Mouse (Mus musculus) MEL (cell line): Measurements from ENCODE around the gene Zdhhc9. TPM values are rescaled to one million over a fixed set of nuclear protein-coding genes. Genes with fewer than 3 reads are reported as not detected.

Experiments used
- DNase-seq: peaks from one replicate; pipeline ENCODE4 v3.0.0; 2011; ENCODE audit warnings: low read depth, low spot score
- H3K27ac ChIP-seq: 2 replicates; pipeline ENCODE4 v1.5.1; 2012; ENCODE audit warnings: low read depth, mild to moderate bottlenecking, control low read depth, low read length, moderate library complexity; ENCODE audit not compliant: control insufficient read depth
- H3K27me3 ChIP-seq, 2 experiments: fragments of 150-350 bp in 1 of 2; sonication (generic) in 1 of 2; 2 replicates each; pipeline ENCODE4 v1.6.1; 2012; ENCODE audit warnings: low read length in 2 of 2, mild to moderate bottlenecking in 2 of 2, improper control_type of control experiment in 1 of 2, moderate library complexity in 1 of 2; ENCODE audit not compliant: insufficient read depth in 2 of 2, control insufficient read depth in 1 of 2
- H3K36me3 ChIP-seq, 2 experiments: 2 replicates each; pipeline ENCODE4 v1.6.1; 2012 to 2014; ENCODE audit warnings: low read length in 2 of 2, improper control_type of control experiment in 1 of 2, inconsistent platforms in 1 of 2, mild to moderate bottlenecking in 1 of 2; ENCODE audit not compliant: insufficient read depth in 2 of 2, control insufficient read depth in 1 of 2
- H3K4me1 ChIP-seq, 2 experiments: fragments of 150-350 bp in 1 of 2; sonication (generic) in 1 of 2; 2 replicates each; pipeline ENCODE4 v1.6.1; 2012; ENCODE audit warnings: low read length in 2 of 2, improper control_type of control experiment in 1 of 2, mild to moderate bottlenecking in 1 of 2; ENCODE audit not compliant: insufficient read depth in 2 of 2, control insufficient read depth in 1 of 2
- H3K4me3 ChIP-seq, 2 experiments: fragments of 150-350 bp in 1 of 2; sonication (generic) in 1 of 2; 2 replicates each; pipeline ENCODE4 v1.5.1; 2012; ENCODE audit warnings: low read depth in 2 of 2, low read length in 2 of 2, mild to moderate bottlenecking in 2 of 2, moderate library complexity in 2 of 2, control low read depth in 1 of 2, improper control_type of control experiment in 1 of 2; ENCODE audit not compliant: control insufficient read depth in 1 of 2, insufficient read depth in 1 of 2
- H3K79me2 ChIP-seq: 2 replicates; pipeline ENCODE4 v1.6.1; 2012; ENCODE audit warnings: mild to moderate bottlenecking, low read length, moderate library complexity; ENCODE audit not compliant: control insufficient read depth, poor library complexity, insufficient read depth
- H3K9ac ChIP-seq: 2 replicates; pipeline ENCODE4 v1.6.1; 2012; ENCODE audit warnings: low read depth, mild to moderate bottlenecking, control low read depth, low read length, moderate library complexity; ENCODE audit not compliant: control insufficient read depth, poor library complexity, severe bottlenecking
- H3K9me3 ChIP-seq: fragments of 150-350 bp; sonication (generic); replicated peaks from 2 replicates; pipeline ENCODE4 v1.6.1; 2012; ENCODE audit warnings: mild to moderate bottlenecking, low read length, improper control_type of control experiment, moderate library complexity; ENCODE audit not compliant: insufficient read depth
- BHLHE40 ChIP-seq: IDR thresholded peaks from 2 replicates; pipeline ENCODE4 v1.6.1; 2012; ENCODE audit warnings: low read depth, mild to moderate bottlenecking, inconsistent platforms, low read length, improper control_type of control experiment, borderline replicate concordance
- CHD1 ChIP-seq: IDR thresholded peaks from 2 replicates; pipeline ENCODE4 v1.6.1; 2012; ENCODE audit warnings: low read depth, mild to moderate bottlenecking, inconsistent platforms, low read length, improper control_type of control experiment
- EP300 ChIP-seq, 2 experiments: IDR thresholded peaks; 2 replicates each; pipeline ENCODE4 v1.6.1; 2011; ENCODE audit warnings: improper control_type of control experiment in 2 of 2, low read length in 2 of 2, low read depth in 1 of 2, mild to moderate bottlenecking in 1 of 2
- ETS1 ChIP-seq: IDR thresholded peaks from 2 replicates; pipeline ENCODE4 v1.6.1; 2012; ENCODE audit warnings: low read depth, mild to moderate bottlenecking, inconsistent platforms, low read length, improper control_type of control experiment, moderate library complexity
- GABPA ChIP-seq: IDR thresholded peaks from 2 replicates; pipeline ENCODE4 v1.6.1; 2012; ENCODE audit warnings: low read depth, mild to moderate bottlenecking, inconsistent platforms, low read length, improper control_type of control experiment, moderate library complexity
- HCFC1 ChIP-seq: IDR thresholded peaks from 2 replicates; pipeline ENCODE4 v1.6.1; 2012; ENCODE audit warnings: low read depth, mild to moderate bottlenecking, inconsistent platforms, low read length, improper control_type of control experiment, moderate library complexity
- MEF2A ChIP-seq: IDR thresholded peaks from 2 replicates; pipeline ENCODE4 v1.6.1; 2014; ENCODE audit warnings: low read depth, mild to moderate bottlenecking, inconsistent platforms, low read length, improper control_type of control experiment; ENCODE audit not compliant: poor library complexity, insufficient replicate concordance, severe bottlenecking; ENCODE audit errors: extremely low read depth
- MYB ChIP-seq: IDR thresholded peaks from 2 replicates; pipeline ENCODE4 v1.6.1; 2011; ENCODE audit warnings: mild to moderate bottlenecking, low read depth, low read length, improper control_type of control experiment
- MYC ChIP-seq: IDR thresholded peaks from 2 replicates; pipeline ENCODE4 v1.6.1; 2011; ENCODE audit warnings: low read depth, mild to moderate bottlenecking, low read length, improper control_type of control experiment, moderate library complexity
- NRF1 ChIP-seq: IDR thresholded peaks from 2 replicates; pipeline ENCODE4 v1.6.1; 2014; ENCODE audit warnings: low read depth, mild to moderate bottlenecking, inconsistent platforms, low read length, improper control_type of control experiment, moderate library complexity; ENCODE audit not compliant: poor library complexity, insufficient read depth, severe bottlenecking
- POLR2AphosphoS2 ChIP-seq: IDR thresholded peaks from 2 replicates; pipeline ENCODE4 v1.6.1; 2011; ENCODE audit warnings: low read length, improper control_type of control experiment
- RCOR1 ChIP-seq: IDR thresholded peaks from 2 replicates; pipeline ENCODE4 v1.6.1; 2012; ENCODE audit warnings: low read depth, mild to moderate bottlenecking, inconsistent platforms, low read length, improper control_type of control experiment
- SIN3A ChIP-seq: IDR thresholded peaks from 2 replicates; pipeline ENCODE4 v1.6.1; 2012; ENCODE audit warnings: low read length, improper control_type of control experiment, inconsistent platforms
- TCF12 ChIP-seq: IDR thresholded peaks from 2 replicates; pipeline ENCODE4 v1.6.1; 2014; ENCODE audit warnings: low read depth, mild to moderate bottlenecking, inconsistent platforms, low read length, improper control_type of control experiment, moderate library complexity
- USF1 ChIP-seq: IDR thresholded peaks from 2 replicates; pipeline ENCODE4 v1.6.1; 2014; ENCODE audit warnings: low read depth, mild to moderate bottlenecking, inconsistent platforms, low read length, improper control_type of control experiment, moderate library complexity
- ZC3H11A ChIP-seq: IDR thresholded peaks from 2 replicates; pipeline ENCODE4 v1.6.1; 2012; ENCODE audit warnings: low read depth, mild to moderate bottlenecking, inconsistent platforms, low read length, improper control_type of control experiment
- ZMIZ1 ChIP-seq: IDR thresholded peaks from 2 replicates; pipeline ENCODE4 v1.6.1; 2012; ENCODE audit warnings: low read depth, mild to moderate bottlenecking, inconsistent platforms, low read length, improper control_type of control experiment, moderate library complexity
- ZNF384 ChIP-seq: IDR thresholded peaks from 2 replicates; pipeline ENCODE4 v1.6.1; 2012; ENCODE audit warnings: low read depth, mild to moderate bottlenecking, inconsistent platforms, low read length, improper control_type of control experiment
- polyA plus RNA-seq, 2 experiments: library from polyadenylated mRNA; stranded (reverse) in 1 of 2; unstranded in 1 of 2; fragments of >175 nt in 1 of 2; fragments of >200 nt in 1 of 2; gene quantifications; 2 replicates each; pipeline versions ENCODE4 v1.2.1 to v1.2.4; 2012; ENCODE audit warnings: low replicate concordance in 2 of 2, low read depth in 1 of 2; ENCODE audit not compliant: insufficient read length in 2 of 2, insufficient read depth in 1 of 2, missing spikeins in 1 of 2
- total RNA-seq: library from RNA; depleted of rRNA; stranded (reverse); fragments of 300-350 nt; gene quantifications from 2 replicates; pipeline ENCODE4 v1.2.3, GENCODE M21; 2012

The Zdhhc9 gene
- total and polyA plus RNA-seq, 3 experiments = 2.3 to 51.7 (median 8.3) TPM

GRCm38 (mm10) chrX:48204469-48204868, 4.2 kb downstream of the Zdhhc9 start:
- Histone ChIP-seq H3K4me1 (peaks cover 3 to 7% of the 10 kb centered on the region in 2 experiments; a peak in 3 of 4 replicates), H3K27me3 (no peaks in the 10 kb centered on the region), H3K4me3 (no peak overlapping the region), H3K27ac (no peak overlapping the region), H3K36me3 (peaks cover 0 to 6% of the 10 kb centered on the region in 2 experiments; a peak in 2 of 4 replicates), H3K9ac (no peak overlapping the region), H3K9me3 (no peaks in the 10 kb centered on the region), H3K79me2 (peaks cover 6% of the 10 kb centered on the region)
- TF ChIP-seq MEF2A (no peak), EP300 (IDR thresholded peaks at IDR 0.05; ENCODE audit: low read depth in 1 of 2, low read length in 2 of 2) (0 out of 4 replicates have a peak, but pooled peaks of 1 of the 2 experiments have one; percentile 14), SIN3A (peak; percentile 25; the same call in 1 of the 2 replicates)
- DNase-seq = peak; percentile 45

- Histone ChIP-seq H3K27ac (no peak overlapping the region), H3K4me1 (peaks cover 0 to 7% of the 10 kb centered on the region in 2 experiments; a peak in 2 of 4 replicates), H3K79me2 (peaks cover 6% of the 10 kb centered on the region), H3K36me3 (peaks cover 0 to 6% of the 10 kb centered on the region in 2 experiments; a peak in 2 of 4 replicates), H3K27me3 (no peaks in the 10 kb centered on the region), H3K4me3 (no peak overlapping the region), H3K9ac (no peak overlapping the region), H3K9me3 (no peaks in the 10 kb centered on the region)
- TF ChIP-seq MYB (no peak), ETS1 (no peak), ZMIZ1 (no peak), ZC3H11A (no peak)
- DNase-seq = no peak
Measured at GRCm38 (mm10) chrX:48203763-48204162, 4.9 kb downstream of the Zdhhc9 start.

- Histone ChIP-seq H3K27ac (no peak overlapping the region), H3K9ac (no peak overlapping the region), H3K27me3 (no peaks in the 10 kb centered on the region), H3K4me1 (peaks cover 0 to 7% of the 10 kb centered on the region in 2 experiments; a peak in 2 of 4 replicates), H3K9me3 (no peaks in the 10 kb centered on the region), H3K36me3 (peaks cover 0 to 6% of the 10 kb centered on the region in 2 experiments; a peak in 2 of 4 replicates), H3K4me3 (no peak overlapping the region), H3K79me2 (peaks cover 4% of the 10 kb centered on the region)
- DNase-seq = no peak
- TF ChIP-seq POLR2AphosphoS2 (no peak), HCFC1 (no peak), MYC (no peak), USF1 (no peak), ZNF384 (no peak), RCOR1 (no peak), GABPA (no peak), BHLHE40 (no peak), TCF12 (no peak), NRF1 (no peak), CHD1 (no peak)
Measured at GRCm38 (mm10) chrX:48202995-48203394, 5.7 kb downstream of the Zdhhc9 start.
